Mouse (Mus musculus): ENCODE measurements around the gene G430095P16Rik. TPM values are rescaled to one million over a fixed set of nuclear protein-coding genes. Genes with fewer than 3 reads are reported as not detected.

The G430095P16Rik gene
- 3.7 and 3.8 TPM in 2 replicates for polyA plus RNA-seq (2015; fragmentation: Nextera tagmentation; extraction: Ambion mirVana)

GRCm38 (mm10) chr8:84722850-84723570 lies at the start of gene G430095P16Rik:
Gene G430095P16Rik (plus strand): TSS chr8:84723007.
- Histone ChIP-seq H3K27me3 (no peaks in the 10 kb centered on the region), H3K4me3 (no peak within 1 kb of the TSS), H3K4me1 (peaks cover 72% of the 10 kb centered on the region), H3K9ac (peak within 1 kb of the TSS; percentile 49), H3K27ac (peak within 1 kb of the TSS; percentile 97), H3K36me3 (ENCODE audit: poor library complexity, severe bottlenecking) (peaks cover 67% of the 10 kb centered on the region), H3K4me2 (peak within 1 kb of the TSS; percentile 30), H3K9me3 (replicated peaks) (no peaks in the 10 kb centered on the region)
- peak; percentile 70 for ATAC-seq
- WGBS = 11% methylated on average over 10 of the region's 10 CpGs

- 94% methylated on average over 5 of the region's 5 CpGs for WGBS
- no peak overlapping the region for H3K4me2 ChIP-seq
- no peaks in the 10 kb centered on the region for H3K27me3 ChIP-seq
- no peak for ATAC-seq
- H3K9ac ChIP-seq = no peak overlapping the region
- H3K27ac ChIP-seq = no peak overlapping the region
- H3K36me3 ChIP-seq (ENCODE audit: poor library complexity, severe bottlenecking) = peaks cover 55% of the 10 kb centered on the region
- peaks cover 9% of the 10 kb centered on the region for H3K4me1 ChIP-seq
- H3K4me3 ChIP-seq = no peak overlapping the region
- no peaks in the 10 kb centered on the region for H3K9me3 ChIP-seq (replicated peaks)
Measured at GRCm38 (mm10) chr8:84677305-84677704, 45.5 kb upstream of the G430095P16Rik start.

DNA sequence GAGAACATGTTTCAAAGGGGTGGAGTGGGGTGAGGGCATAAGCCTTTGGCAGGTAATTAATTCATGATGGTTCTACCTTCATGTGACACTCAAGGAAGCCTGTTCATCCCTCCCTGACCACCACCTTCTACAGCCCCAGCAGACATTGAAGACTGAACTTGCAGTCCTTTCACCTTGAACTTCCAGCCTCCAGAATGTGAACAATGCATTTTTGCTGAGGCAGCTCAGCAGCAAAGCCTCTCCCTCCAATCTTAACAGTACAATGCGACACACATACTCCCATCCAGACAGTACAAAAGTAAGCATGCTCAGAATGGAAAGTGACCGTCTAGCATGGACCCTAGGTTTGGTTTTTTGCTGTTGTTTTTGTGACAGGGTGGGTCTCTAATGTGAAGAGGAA lies 41.3 kb upstream of the G430095P16Rik start:
- no peak for ATAC-seq
- WGBS = 76% methylated on average over 2 of the region's 2 CpGs
- no peaks in the 10 kb centered on the region for H3K27me3 ChIP-seq

GRCm38 (mm10) chr8:84682257-84682656 lies 40.5 kb upstream of the G430095P16Rik start:
- Histone ChIP-seq H3K4me3 (no peak overlapping the region), H3K4me2 (no peak overlapping the region; the same call in 1 of the 2 replicates), H3K9me3 (replicated peaks) (no peaks in the 10 kb centered on the region), H3K27me3 (no peaks in the 10 kb centered on the region), H3K36me3 (ENCODE audit: poor library complexity, severe bottlenecking) (peaks cover 14% of the 10 kb centered on the region), H3K4me1 (peaks cover 41% of the 10 kb centered on the region), H3K9ac (no peak overlapping the region), H3K27ac (no peak overlapping the region)
- no peak for ATAC-seq
- WGBS = 90% methylated on average over 2 of the region's 2 CpGs

More for the DNA sequence above, 41.3 kb upstream of the G430095P16Rik start:
- no peak overlapping the region for H3K9ac ChIP-seq
- no peak overlapping the region for H3K27ac ChIP-seq
- H3K4me1 ChIP-seq = peaks cover 36% of the 10 kb centered on the region
- no peak overlapping the region for H3K4me2 ChIP-seq
- peaks cover 21% of the 10 kb centered on the region for H3K36me3 ChIP-seq (ENCODE audit: poor library complexity, severe bottlenecking)
- no peak overlapping the region for H3K4me3 ChIP-seq
- H3K9me3 ChIP-seq (replicated peaks) = no peaks in the 10 kb centered on the region

DNA sequence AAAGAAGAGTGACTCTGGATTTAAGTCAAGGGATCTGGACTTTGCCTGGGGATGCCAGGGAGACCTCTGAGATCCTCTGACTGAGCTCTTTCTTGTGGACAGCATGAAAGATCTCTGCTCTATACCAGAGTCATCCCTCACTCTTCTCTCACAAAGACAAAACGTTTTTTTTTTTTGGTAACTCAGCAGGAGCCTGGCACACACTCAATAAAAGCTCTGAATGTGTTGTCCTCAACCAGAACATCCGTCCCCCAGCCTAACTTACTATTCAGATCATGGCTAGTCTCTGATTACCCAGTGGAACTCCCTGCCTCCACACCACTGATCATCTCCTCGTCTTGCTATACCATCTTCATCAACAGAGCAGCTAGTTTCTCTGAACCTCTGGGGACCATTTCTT lies 38.3 kb upstream of the G430095P16Rik start:
- H3K4me3 ChIP-seq = no peak overlapping the region
- peaks cover 10% of the 10 kb centered on the region for H3K36me3 ChIP-seq (ENCODE audit: poor library complexity, severe bottlenecking)
- 51% methylated on average over 3 of the region's 3 CpGs for WGBS
- no peak overlapping the region for H3K9ac ChIP-seq
- ATAC-seq = no peak
- peak overlapping the region; percentile 95; the same call in 1 of the 2 replicates for H3K4me2 ChIP-seq
- no peak overlapping the region for H3K27ac ChIP-seq
- no peaks in the 10 kb centered on the region for H3K9me3 ChIP-seq (replicated peaks)
- H3K27me3 ChIP-seq = no peaks in the 10 kb centered on the region
- H3K4me1 ChIP-seq = peaks cover 54% of the 10 kb centered on the region

- WGBS = 7% methylated on average over 19 of the region's 20 CpGs
- Histone ChIP-seq H3K9me3 (replicated peaks) (no peaks in the 10 kb centered on the region), H3K4me2 (peak within 1 kb of the TSS; percentile 95), H3K27ac (peak within 1 kb of the TSS; percentile 93), H3K36me3 (ENCODE audit: poor library complexity, severe bottlenecking) (peaks cover 17% of the 10 kb centered on the region), H3K4me1 (peaks cover 58% of the 10 kb centered on the region), H3K9ac (peak within 1 kb of the TSS; percentile 99), H3K27me3 (no peaks in the 10 kb centered on the region), H3K4me3 (peak within 1 kb of the TSS; percentile 100)
- ATAC-seq = no peak
Measured at GRCm38 (mm10) chr8:84686191-84687002, 36.4 kb upstream of the G430095P16Rik start, which contains the start of gene Trmt1. Gene Trmt1 (plus strand): TSS chr8:84686307.

DNA sequence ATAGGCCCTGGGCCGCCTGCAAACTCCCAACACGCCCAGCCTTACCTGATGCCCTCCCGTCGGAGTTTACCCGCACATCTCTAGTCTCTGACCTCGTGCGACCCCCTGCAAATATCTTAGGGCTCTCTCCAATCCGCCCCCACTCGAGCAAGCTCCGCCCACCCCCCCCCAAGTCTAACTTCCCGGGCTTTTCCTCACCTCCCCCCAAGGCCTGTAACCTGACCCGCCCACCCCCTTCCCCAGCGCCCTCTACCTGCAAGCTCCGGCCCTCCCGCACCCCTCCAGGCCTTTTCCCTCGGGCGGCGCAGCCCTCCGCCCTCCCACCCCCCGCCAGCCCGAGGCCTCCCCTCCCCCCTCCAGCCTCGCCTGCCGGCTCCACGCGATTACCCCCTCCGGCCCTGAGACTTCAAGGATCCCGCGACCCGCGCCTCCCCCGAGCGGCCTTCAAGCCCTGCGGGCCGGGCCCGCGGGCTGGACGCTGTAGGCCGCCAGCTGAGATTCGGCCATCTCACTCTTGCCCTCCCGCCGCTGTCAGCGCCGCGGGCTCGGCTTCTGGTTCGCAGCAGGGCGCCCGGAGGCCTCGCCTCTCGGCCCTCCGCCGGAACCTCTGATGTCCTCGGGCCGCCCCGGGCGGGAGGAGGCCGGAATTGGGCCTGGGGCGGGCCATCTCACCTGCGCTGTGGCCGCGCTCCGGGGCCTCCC lies 35.7 kb upstream of the G430095P16Rik start:
- Histone ChIP-seq H3K27ac (peak overlapping the region; percentile 93), H3K4me2 (peak overlapping the region; percentile 95), H3K9ac (peak overlapping the region; percentile 99), H3K4me3 (peak overlapping the region; percentile 100), H3K36me3 (ENCODE audit: poor library complexity, severe bottlenecking) (peaks cover 20% of the 10 kb centered on the region), H3K27me3 (no peaks in the 10 kb centered on the region), H3K4me1 (peaks cover 55% of the 10 kb centered on the region), H3K9me3 (replicated peaks) (no peaks in the 10 kb centered on the region)
- ATAC-seq = peak; percentile 19; the same call in 1 of the 2 replicates
- WGBS = under 1% methylated on average over 49 of the region's 62 CpGs

DNA sequence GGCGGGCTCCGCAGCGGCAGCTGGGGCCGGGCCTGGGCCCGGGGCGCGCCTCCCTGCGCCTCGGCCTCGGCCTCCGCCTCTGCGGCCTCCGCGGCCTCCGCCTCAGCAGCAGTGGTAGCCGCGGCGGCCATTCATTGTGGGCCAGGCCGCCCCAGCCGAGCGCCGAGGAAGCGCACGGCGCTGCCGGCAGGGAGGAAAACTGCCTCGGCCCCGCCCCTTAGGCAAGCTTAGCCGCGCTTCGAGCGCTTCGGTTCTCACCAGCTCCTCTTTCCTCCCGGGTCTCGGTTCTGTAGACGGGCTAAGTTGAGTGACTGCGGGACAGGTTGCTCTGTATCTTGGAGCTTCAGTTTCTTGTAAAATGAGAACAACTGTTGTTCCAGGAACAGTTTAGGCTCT lies 35.1 kb upstream of the G430095P16Rik start, which contains the start of gene Nacc1:
Nacc1 (minus strand) TSS at position 158 of the 396 bp plus-strand sequence.
- H3K4me3 ChIP-seq = peak within 1 kb of the TSS; percentile 100

DNA sequence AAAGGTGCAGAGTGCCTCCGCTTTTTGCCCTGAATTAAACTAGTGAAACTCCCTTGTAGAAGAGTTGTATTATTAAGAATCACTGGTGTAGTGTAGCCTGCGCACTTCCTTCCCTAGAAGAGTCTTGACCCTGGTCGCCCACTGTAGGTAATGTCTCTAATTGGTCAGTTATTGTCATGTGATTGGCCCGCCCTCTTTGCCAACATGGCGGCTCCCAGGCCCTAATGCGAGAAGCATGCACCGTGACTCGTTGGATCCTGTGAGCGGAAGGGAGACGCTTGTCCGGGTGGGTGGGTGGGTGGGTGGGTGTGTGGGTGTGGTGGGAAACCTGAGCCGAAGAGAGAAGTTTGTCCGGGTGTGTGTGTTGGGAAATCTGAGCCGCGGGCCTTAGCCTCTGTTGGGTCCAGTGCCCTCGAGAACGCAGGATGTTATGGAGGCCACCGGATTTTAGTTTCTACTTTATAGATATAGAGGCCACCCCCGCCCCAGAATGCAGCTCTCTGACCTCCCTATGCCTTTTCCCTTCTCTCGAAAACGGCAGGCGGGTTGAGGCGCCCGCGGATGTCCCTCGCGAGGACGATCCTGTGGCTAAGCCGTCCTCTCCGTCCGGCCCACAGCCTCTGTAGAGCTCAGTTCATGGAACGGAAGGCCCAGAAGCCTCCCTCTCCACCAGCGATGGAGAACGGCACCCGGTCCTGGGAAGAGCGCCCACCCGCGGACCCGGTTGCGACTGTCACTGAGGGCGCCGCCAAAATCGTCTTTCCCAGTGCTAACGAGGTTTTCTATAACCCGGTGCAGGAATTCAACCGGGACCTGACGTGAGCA lies 33.5 kb upstream of the G430095P16Rik start:
- under 1% methylated on average over 46 of the region's 47 CpGs for WGBS
- peak; percentile 89 for ATAC-seq

More for the DNA sequence above, 35.1 kb upstream of the G430095P16Rik start, which contains the start of gene Nacc1:
- no peaks in the 10 kb centered on the region for H3K9me3 ChIP-seq (replicated peaks)
- no peaks in the 10 kb centered on the region for H3K27me3 ChIP-seq
- H3K27ac ChIP-seq = peak within 1 kb of the TSS; percentile 93
- peaks cover 49% of the 10 kb centered on the region for H3K4me1 ChIP-seq
- peak; percentile 88 for ATAC-seq
- peaks cover 18% of the 10 kb centered on the region for H3K36me3 ChIP-seq (ENCODE audit: poor library complexity, severe bottlenecking)
- WGBS = 0% methylated on average over 29 of the region's 37 CpGs
- peak within 1 kb of the TSS; percentile 99 for H3K9ac ChIP-seq
- peak within 1 kb of the TSS; percentile 99 for H3K4me2 ChIP-seq

DNA sequence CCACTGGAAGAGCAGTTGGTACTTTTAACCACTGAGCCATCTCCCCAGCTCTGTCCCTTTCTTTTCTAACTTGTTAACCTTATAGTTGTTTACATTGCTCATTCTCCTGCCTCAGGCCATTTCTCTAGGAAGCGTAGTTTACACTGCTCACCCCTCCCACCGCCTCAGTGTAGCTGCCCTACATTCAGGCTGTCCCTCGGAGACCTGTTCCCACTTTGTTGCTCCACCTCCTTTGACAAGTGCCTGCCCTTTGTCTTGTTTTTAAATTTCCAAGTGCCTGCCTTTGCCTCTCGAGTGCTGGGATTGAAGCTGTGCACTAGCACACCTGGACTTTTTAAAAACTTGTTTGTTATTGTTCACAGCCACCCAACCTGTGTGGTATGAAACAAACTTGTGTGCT lies 29.5 kb upstream of the G430095P16Rik start:
- Histone ChIP-seq H3K9ac (no peak overlapping the region), H3K4me1 (peaks cover 16% of the 10 kb centered on the region), H3K9me3 (replicated peaks) (no peaks in the 10 kb centered on the region), H3K4me3 (no peak overlapping the region), H3K4me2 (no peak overlapping the region), H3K36me3 (ENCODE audit: poor library complexity, severe bottlenecking) (peaks cover 52% of the 10 kb centered on the region), H3K27ac (no peak overlapping the region), H3K27me3 (no peaks in the 10 kb centered on the region)
- WGBS = 67% methylated on average over 4 of the region's 4 CpGs
- ATAC-seq = no peak

More for the DNA sequence above, 33.5 kb upstream of the G430095P16Rik start:
- Histone ChIP-seq H3K4me3 (peak overlapping the region; percentile 80), H3K27ac (peak overlapping the region; percentile 7; the same call in 1 of the 2 replicates), H3K4me1 (peaks cover 47% of the 10 kb centered on the region), H3K9me3 (replicated peaks) (no peaks in the 10 kb centered on the region), H3K9ac (peak overlapping the region; percentile 81), H3K36me3 (ENCODE audit: poor library complexity, severe bottlenecking) (peaks cover 23% of the 10 kb centered on the region; the same call in 1 of the 2 replicates), H3K4me2 (peak overlapping the region; percentile 99), H3K27me3 (no peaks in the 10 kb centered on the region)

DNA sequence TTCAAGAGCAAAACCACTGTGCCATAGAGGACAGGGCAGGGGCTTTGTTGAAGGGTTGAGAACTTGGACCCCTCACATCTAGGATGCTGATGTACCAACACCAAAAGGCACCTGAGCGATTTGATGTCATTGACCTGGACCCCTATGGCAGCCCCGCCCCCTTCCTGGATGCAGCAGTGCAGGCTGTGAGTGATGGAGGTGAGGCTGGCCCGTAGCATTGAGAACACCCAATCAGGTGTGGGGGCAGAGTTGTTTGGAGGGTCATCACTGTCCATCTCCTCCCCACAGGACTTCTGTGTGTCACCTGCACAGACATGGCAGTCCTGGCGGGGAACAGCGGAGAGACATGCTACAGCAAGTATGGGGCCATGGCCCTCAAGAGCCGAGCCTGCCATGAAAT lies 27.7 kb upstream of the G430095P16Rik start:
- 94% methylated on average over 6 of the region's 6 CpGs for WGBS
- Histone ChIP-seq H3K27ac (no peak overlapping the region), H3K4me1 (peaks cover 3% of the 10 kb centered on the region), H3K9me3 (replicated peaks) (no peaks in the 10 kb centered on the region), H3K36me3 (ENCODE audit: poor library complexity, severe bottlenecking) (peaks cover 66% of the 10 kb centered on the region), H3K27me3 (no peaks in the 10 kb centered on the region), H3K4me3 (no peak overlapping the region), H3K9ac (no peak overlapping the region), H3K4me2 (no peak overlapping the region)
- no peak for ATAC-seq

Measured in forebrain, embryonic 13.5 days (tissue).